Mouse (Mus musculus) stomach, embryonic 14.5 days (tissue): Measurements from ENCODE around the gene Dhx40. TPM values are rescaled to one million over a fixed set of nuclear protein-coding genes. Genes with fewer than 3 reads are reported as not detected.
"Not testable (repeated sequence)": the region's sequence is repeated elsewhere in the genome, so short reads cannot be mapped to it uniquely, and the experiment has no call there.

ENCODE experiments used
- ATAC-seq: fragments of 200-750 bp; cut with Nextera tagmentation; 2 replicates; pipeline ENCODE4 v1.8.0; 2017; ENCODE audit warnings: low read depth, moderate TSS enrichment; ENCODE audit not compliant: insufficient number of reproducible peaks, insufficient read depth, low FRiP score
- H3K27ac ChIP-seq: fragments of 300-500 bp; sonication (generic); 2 replicates; pipeline ENCODE4 v1.5.1; 2014; ENCODE audit warnings: mild to moderate bottlenecking, low read length, moderate library complexity, mixed read lengths
- H3K27me3 ChIP-seq: fragments of 300-500 bp; sonication (generic); 2 replicates; pipeline ENCODE4 v1.6.1; 2014; ENCODE audit warnings: low read length, control low read depth, mixed read lengths; ENCODE audit not compliant: control insufficient read depth, insufficient read depth
- H3K36me3 ChIP-seq: fragments of 300-500 bp; sonication (generic); 2 replicates; pipeline ENCODE4 v1.6.1; 2014; ENCODE audit warnings: mild to moderate bottlenecking, control low read depth, low read length, moderate library complexity, mixed read lengths; ENCODE audit not compliant: control insufficient read depth, insufficient read depth
- H3K4me1 ChIP-seq: fragments of 300-500 bp; sonication (generic); 2 replicates; pipeline ENCODE4 v1.6.1; 2014; ENCODE audit warnings: low read length, control low read depth, mixed read lengths; ENCODE audit not compliant: control insufficient read depth, insufficient read depth
- H3K4me2 ChIP-seq: fragments of 300-500 bp; sonication (generic); replicated peaks from 2 replicates; pipeline ENCODE4 v1.6.1; 2014; ENCODE audit warnings: low read depth, low read length, control low read depth
- H3K4me3 ChIP-seq: fragments of 300-500 bp; sonication (generic); 2 replicates; pipeline ENCODE4 v1.5.1; 2014; ENCODE audit warnings: low read depth, low read length, control low read depth
- H3K9ac ChIP-seq: fragments of 300-500 bp; sonication (generic); replicated peaks from 2 replicates; pipeline ENCODE4 v1.6.1; 2014; ENCODE audit warnings: low read depth, mild to moderate bottlenecking, control low read depth, low read length, moderate library complexity, mixed read lengths
- H3K9me3 ChIP-seq: fragments of 300-500 bp; sonication (generic); 2 replicates; pipeline ENCODE4 v1.6.1; 2016; ENCODE audit warnings: low read depth, low read length, control low read depth; ENCODE audit not compliant: control insufficient read depth
- WGBS: fragments of 180-500 bp; shearing (Covaris S2); extraction: QIAGEN DNeasy Blood & Tissue Kit; methylation state at CpG from one replicate; pipeline ENCODE4 v1.1.7; 2014; 5-methylcytosine and 5-hydroxymethylcytosine counted together
- polyA plus RNA-seq: library from polyadenylated mRNA; unstranded; fragments of >200 nt; fragmentation: Nextera tagmentation; extraction: Ambion mirVana; gene quantifications from 2 replicates; pipeline ENCODE4 v1.2.1, GENCODE M21; 2014

Gene Dhx40
- polyA plus RNA-seq, 1 experiment from 2014 or later, result 22.6 TPM

- Histone ChIP-seq H3K9ac (no peak overlapping the region), H3K4me2 (no peak overlapping the region), H3K9me3 (no peaks in the 10 kb centered on the region), H3K4me1 (no peaks in the 10 kb centered on the region), H3K4me3 (no peak overlapping the region), H3K36me3 (no peaks in the 10 kb centered on the region), H3K27ac (no peak overlapping the region), H3K27me3 (no peaks in the 10 kb centered on the region)
- ATAC-seq, result no peak
- WGBS, result 80% methylated on average over 2 of the region's 2 CpGs
Observed at GRCm38 (mm10) chr11:86810572-86811325, 3.2 kb upstream of the Dhx40 start.

GRCm38 (mm10) chr11:86809828-86810227 lies 2.3 kb upstream of the Dhx40 start:
- no peaks in the 10 kb centered on the region for H3K27me3 ChIP-seq
- no peaks in the 10 kb centered on the region for H3K4me1 ChIP-seq
- no peak overlapping the region for H3K4me3 ChIP-seq
- H3K9me3 ChIP-seq, result no peaks in the 10 kb centered on the region
- 69% methylated on average over 4 of the region's 4 CpGs for WGBS
- no peaks in the 10 kb centered on the region for H3K36me3 ChIP-seq
- ATAC-seq, result no peak
- H3K9ac ChIP-seq, result no peak overlapping the region
- no peak overlapping the region for H3K27ac ChIP-seq
- H3K4me2 ChIP-seq, result no peak overlapping the region

DNA sequence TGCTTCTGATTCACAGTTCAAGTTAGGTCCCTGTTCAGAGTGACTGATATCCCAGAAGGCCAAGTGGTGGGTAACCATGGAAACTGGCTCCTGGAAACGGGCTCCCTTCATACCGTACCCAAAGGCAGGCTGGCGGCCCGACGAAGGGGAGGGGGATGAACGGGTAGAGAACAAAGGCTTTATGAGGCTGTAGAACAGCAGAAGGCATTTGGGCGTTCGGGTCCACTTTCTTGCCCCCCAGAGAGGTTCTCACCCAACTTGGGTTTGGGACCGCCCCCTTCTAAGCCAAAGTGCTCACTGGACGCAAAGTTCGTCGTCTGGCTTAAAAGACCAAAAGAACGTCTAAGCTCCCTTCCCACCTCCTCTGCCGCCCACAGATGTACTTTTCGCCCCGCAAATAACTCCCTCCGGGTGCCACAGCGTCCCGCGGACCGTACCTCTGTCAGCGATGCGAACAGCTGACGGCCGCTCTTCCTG lies 507 bp downstream of the Dhx40 start:
- H3K4me3 ChIP-seq, result peak overlapping the region; percentile 72
- H3K27ac ChIP-seq, result peak overlapping the region; percentile 24; the same call in 1 of the 2 replicates
- H3K9me3 ChIP-seq, result no peaks in the 10 kb centered on the region
- under 1% methylated on average over 25 of the region's 25 CpGs for WGBS
- H3K4me1 ChIP-seq, result no peaks in the 10 kb centered on the region
- no peaks in the 10 kb centered on the region for H3K27me3 ChIP-seq
- peak; percentile 64; the same call in 1 of the 2 replicates for ATAC-seq
- peak overlapping the region; percentile 81 for H3K4me2 ChIP-seq
- peak overlapping the region; percentile 39 for H3K9ac ChIP-seq
- H3K36me3 ChIP-seq, result peaks cover 7% of the 10 kb centered on the region; the same call in 1 of the 2 replicates

DNA sequence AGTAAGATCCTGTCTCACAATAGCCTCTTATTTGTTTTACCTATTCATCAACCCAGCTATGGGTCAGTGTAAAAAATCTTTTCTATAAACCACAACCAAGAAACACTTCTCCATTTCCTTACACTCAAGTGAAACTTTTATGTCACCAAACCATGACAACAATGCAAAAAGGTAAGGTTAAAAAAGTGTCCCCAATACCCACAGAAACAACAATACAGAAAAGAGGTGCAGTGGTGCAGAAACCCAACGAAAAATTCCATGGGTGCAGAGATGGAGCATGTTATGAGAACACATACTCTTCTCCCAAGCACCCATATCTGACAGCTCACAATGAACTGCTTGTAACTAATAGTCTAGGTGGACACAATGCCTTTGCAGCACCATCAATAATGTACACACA lies 13.4 kb downstream of the Dhx40 start:
- 85% methylated on average over 1 of the region's 1 CpGs for WGBS
- no peaks in the 10 kb centered on the region for H3K9me3 ChIP-seq

GRCm38 (mm10) chr11:86787436-86787835 lies 20.1 kb downstream of the Dhx40 start:
- not testable (repeated sequence) for H3K27ac ChIP-seq, H3K27me3 ChIP-seq, H3K9me3 ChIP-seq, H3K4me3 ChIP-seq, H3K9ac ChIP-seq, ATAC-seq, H3K4me1 ChIP-seq, H3K4me2 ChIP-seq
- H3K36me3 ChIP-seq, result peaks cover 39% of the 10 kb centered on the region
- WGBS, result 89% methylated on average over 5 of the region's 5 CpGs

More for the DNA sequence above, 13.4 kb downstream of the Dhx40 start:
- Histone ChIP-seq H3K4me2 (no peak overlapping the region), H3K27me3 (no peaks in the 10 kb centered on the region), H3K4me3 (no peak overlapping the region), H3K9ac (no peak overlapping the region), H3K36me3 (peaks cover 30% of the 10 kb centered on the region), H3K27ac (no peak overlapping the region), H3K4me1 (no peaks in the 10 kb centered on the region)
- ATAC-seq, result no peak

DNA sequence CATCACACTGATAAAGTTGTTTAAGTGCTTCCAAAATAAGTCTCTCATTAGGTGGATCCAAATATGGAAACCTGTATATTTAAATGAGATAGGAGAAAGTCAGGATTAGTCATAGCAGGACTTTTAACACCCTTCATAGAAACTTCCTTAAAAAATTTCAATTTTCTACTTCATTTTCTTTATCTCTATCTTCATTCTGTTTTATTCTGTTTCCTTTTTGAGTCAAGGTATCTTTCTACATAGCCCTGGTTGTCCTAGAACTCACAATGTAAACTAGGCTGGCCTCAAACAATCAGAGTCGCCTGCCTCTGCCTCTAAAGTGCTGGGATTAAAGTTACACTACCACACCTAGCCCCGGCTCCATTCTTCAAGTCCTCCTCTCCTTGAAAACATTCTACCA lies 21.8 kb downstream of the Dhx40 start:
- H3K4me3 ChIP-seq, result no peak overlapping the region
- 91% methylated on average over 2 of the region's 2 CpGs for WGBS
- no peak overlapping the region for H3K9ac ChIP-seq
- no peak overlapping the region for H3K4me2 ChIP-seq
- H3K27ac ChIP-seq, result no peak overlapping the region
- H3K36me3 ChIP-seq, result peaks cover 39% of the 10 kb centered on the region
- H3K4me1 ChIP-seq, result no peaks in the 10 kb centered on the region
- no peaks in the 10 kb centered on the region for H3K9me3 ChIP-seq
- no peak for ATAC-seq
- H3K27me3 ChIP-seq, result no peaks in the 10 kb centered on the region

- 85% methylated on average over 4 of the region's 4 CpGs for WGBS
- Histone ChIP-seq H3K27me3 (no peaks in the 10 kb centered on the region), H3K36me3 (peaks cover 19% of the 10 kb centered on the region), H3K4me3 (no peak overlapping the region), H3K9ac (no peak overlapping the region), H3K4me1 (no peaks in the 10 kb centered on the region), H3K4me2 (no peak overlapping the region), H3K9me3 (no peaks in the 10 kb centered on the region), H3K27ac (no peak overlapping the region)
- no peak for ATAC-seq
Observed at GRCm38 (mm10) chr11:86769884-86770283, 37.7 kb downstream of the Dhx40 start.

DNA sequence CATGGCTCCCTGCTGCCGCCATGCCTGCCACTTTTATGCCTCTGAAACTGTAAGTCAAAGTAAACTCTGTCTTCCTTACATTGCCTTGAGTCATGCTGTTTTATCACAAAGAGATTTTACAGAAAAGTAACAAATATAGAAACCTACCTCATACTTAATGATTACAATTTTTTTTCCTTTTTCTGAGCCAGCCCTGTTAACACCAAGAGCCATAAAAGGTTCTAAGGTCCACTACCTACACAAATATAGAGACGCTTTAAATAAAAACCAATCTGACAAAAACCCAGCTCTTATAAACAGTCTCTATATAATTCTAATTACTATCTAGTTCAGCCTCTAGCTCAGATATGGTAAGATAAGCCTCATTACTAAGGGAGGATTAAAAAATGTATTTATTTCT lies 43.0 kb downstream of the Dhx40 start:
- H3K4me1 ChIP-seq, result no peaks in the 10 kb centered on the region

More for the DNA sequence above, 43.0 kb downstream of the Dhx40 start:
- Histone ChIP-seq H3K4me2 (no peak overlapping the region), H3K4me3 (no peak overlapping the region), H3K27me3 (no peaks in the 10 kb centered on the region), H3K9ac (no peak overlapping the region), H3K36me3 (peaks cover 3% of the 10 kb centered on the region; the same call in 1 of the 2 replicates), H3K27ac (no peak overlapping the region), H3K9me3 (no peaks in the 10 kb centered on the region)
- WGBS, result 81% methylated on average over 2 of the region's 2 CpGs
- no peak for ATAC-seq
